Mouse (Mus musculus) heart, adult 2 months (tissue): ENCODE data around the gene Map3k10.

Experiments used
- CTCF ChIP-seq: fragments of 200-600 bp; IDR thresholded peaks from 2 replicates; pipeline ENCODE4 v1.8.1; 2022; ENCODE audit warnings: antibody characterized with exemption, mild to moderate bottlenecking, moderate library complexity
- EP300 ChIP-seq: fragments of 200-500 bp; IDR thresholded peaks from 2 replicates; pipeline ENCODE4 v1.6.1; 2011; ENCODE audit warnings: low read depth, low read length, control low read depth; ENCODE audit not compliant: insufficient read depth

DNA sequence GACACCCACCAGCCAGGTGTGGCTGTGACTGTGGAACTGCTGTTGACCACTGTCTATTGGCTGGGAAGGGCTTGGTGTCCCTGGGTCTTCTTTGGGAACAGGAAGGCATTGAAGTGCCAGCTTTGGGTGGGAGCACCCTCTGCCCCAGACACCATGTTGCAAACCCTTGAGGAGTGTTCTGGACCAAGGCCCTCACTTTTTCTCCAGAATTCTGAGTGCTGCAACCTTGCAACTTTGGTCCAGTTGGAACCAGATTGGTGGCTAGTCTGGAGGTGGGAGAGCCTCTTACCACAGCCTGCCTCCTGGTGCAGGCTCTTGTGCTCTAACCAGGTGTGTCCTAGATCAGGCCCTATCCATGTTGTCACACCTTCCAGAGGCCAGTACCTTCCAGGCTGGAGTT, 49.4 kb downstream of the Map3k10 start:
- no peak for TF ChIP-seq CTCF
- no peak for TF ChIP-seq EP300
